Mouse (Mus musculus): ENCODE results near the gene Flrt1. TPM values are rescaled to one million over a fixed set of nuclear protein-coding genes. Genes with fewer than 3 reads are reported as not detected.

Gene Flrt1
- polyA plus RNA-seq, 1 experiment from 2014 or later: 9.2 TPM

GRCm38 (mm10) chr19:7073997-7074781 is 31.3 kb downstream of the Flrt1 start:
- Histone ChIP-seq H3K4me2 (replicated peaks; ENCODE audit: low read depth, low read length) (no peak overlapping the region), H3K4me1 (ENCODE audit: control insufficient read depth, insufficient read depth, low read length) (peaks cover 15% of the 10 kb centered on the region), H3K9me3 (ENCODE audit: control insufficient read depth, low read depth, low read length) (no peaks in the 10 kb centered on the region), H3K36me3 (ENCODE audit: control insufficient read depth, insufficient read depth, low read length) (no peaks in the 10 kb centered on the region), H3K4me3 (ENCODE audit: low read depth, low read length) (no peak overlapping the region), H3K27me3 (ENCODE audit: control insufficient read depth, insufficient read depth, low read length) (no peaks in the 10 kb centered on the region), H3K27ac (ENCODE audit: low read length) (no peak overlapping the region), H3K9ac (replicated peaks; ENCODE audit: low read depth, low read length) (no peak overlapping the region)
- no peak for ATAC-seq (ENCODE audit: insufficient number of reproducible peaks, insufficient read depth, low FRiP score, low read depth)
- 49% methylated on average over 12 of the region's 12 CpGs for WGBS

DNA sequence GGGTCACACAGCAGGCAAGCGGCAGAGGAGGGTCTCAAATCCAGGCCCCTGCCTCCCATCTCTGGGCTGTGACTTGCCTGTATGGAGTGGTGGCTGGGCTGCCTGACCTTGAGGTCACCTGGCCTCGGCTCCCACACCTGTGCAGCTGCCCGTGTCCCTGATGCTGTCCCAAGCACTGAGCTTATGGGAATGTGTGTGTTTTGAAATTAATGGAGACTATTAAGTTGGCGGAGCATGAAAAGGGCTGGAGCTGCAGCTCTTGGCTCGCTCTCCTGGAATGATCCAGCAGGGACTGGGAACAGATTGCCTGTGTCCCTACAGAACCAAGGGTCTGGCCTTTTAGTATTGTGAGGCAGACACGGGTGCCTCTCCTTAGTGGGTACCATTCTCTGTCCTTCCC is 33.3 kb downstream of the Flrt1 start:
- no peaks in the 10 kb centered on the region for H3K27me3 ChIP-seq (ENCODE audit: control insufficient read depth, insufficient read depth, low read length)
- no peak overlapping the region for H3K4me3 ChIP-seq (ENCODE audit: low read depth, low read length)
- no peak for ATAC-seq (ENCODE audit: insufficient number of reproducible peaks, insufficient read depth, low FRiP score, low read depth)
- H3K27ac ChIP-seq (ENCODE audit: low read length): no peak overlapping the region
- H3K4me1 ChIP-seq (ENCODE audit: control insufficient read depth, insufficient read depth, low read length): peaks cover 30% of the 10 kb centered on the region
- WGBS: 64% methylated on average over 6 of the region's 6 CpGs
- H3K9me3 ChIP-seq (ENCODE audit: control insufficient read depth, low read depth, low read length): no peaks in the 10 kb centered on the region
- H3K9ac ChIP-seq (replicated peaks; ENCODE audit: low read depth, low read length): no peak overlapping the region
- H3K36me3 ChIP-seq (ENCODE audit: control insufficient read depth, insufficient read depth, low read length): no peaks in the 10 kb centered on the region
- H3K4me2 ChIP-seq (replicated peaks; ENCODE audit: low read depth, low read length): no peak overlapping the region

DNA sequence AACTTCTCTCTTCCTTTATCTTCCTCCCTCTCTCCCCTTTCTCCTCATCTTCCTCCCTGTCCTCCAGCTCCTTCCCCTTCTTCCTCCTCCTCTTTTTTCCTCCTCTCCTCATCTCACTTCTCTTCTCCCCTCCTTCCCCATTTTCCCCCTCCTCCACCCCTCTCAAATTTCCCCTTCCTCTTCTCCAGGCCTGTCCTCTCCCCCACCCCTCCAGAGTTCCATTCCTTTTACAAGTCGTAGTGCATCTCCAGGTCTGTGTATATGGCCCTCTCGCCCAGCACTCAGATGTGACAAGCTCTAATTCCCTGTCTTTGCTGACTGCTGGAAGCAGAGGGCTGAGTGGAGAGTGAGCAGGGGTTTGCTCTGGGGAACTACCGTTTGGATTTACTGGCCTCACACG is 34.8 kb downstream of the Flrt1 start:
- Histone ChIP-seq H3K27me3 (ENCODE audit: control insufficient read depth, insufficient read depth, low read length) (no peaks in the 10 kb centered on the region), H3K9me3 (ENCODE audit: control insufficient read depth, low read depth, low read length) (no peaks in the 10 kb centered on the region), H3K4me2 (replicated peaks; ENCODE audit: low read depth, low read length) (peak overlapping the region; percentile 37; the same call in 1 of the 2 replicates), H3K4me1 (ENCODE audit: control insufficient read depth, insufficient read depth, low read length) (peaks cover 42% of the 10 kb centered on the region), H3K9ac (replicated peaks; ENCODE audit: low read depth, low read length) (no peak overlapping the region), H3K27ac (ENCODE audit: low read length) (peak overlapping the region; percentile 52; the same call in 1 of the 2 replicates), H3K36me3 (ENCODE audit: control insufficient read depth, insufficient read depth, low read length) (no peaks in the 10 kb centered on the region), H3K4me3 (ENCODE audit: low read depth, low read length) (no peak overlapping the region)
- 15% methylated on average over 4 of the region's 4 CpGs for WGBS
- no peak for ATAC-seq (ENCODE audit: insufficient number of reproducible peaks, insufficient read depth, low FRiP score, low read depth)

GRCm38 (mm10) chr19:7069781-7070763 is 35.5 kb downstream of the Flrt1 start:
- 0 out of 2 replicates have a peak, but pooled peaks have one; percentile 35 for ATAC-seq (ENCODE audit: insufficient number of reproducible peaks, insufficient read depth, low FRiP score, low read depth)
- Histone ChIP-seq H3K9ac (replicated peaks; ENCODE audit: low read depth, low read length) (no peak overlapping the region), H3K9me3 (ENCODE audit: control insufficient read depth, low read depth, low read length) (no peaks in the 10 kb centered on the region), H3K27me3 (ENCODE audit: control insufficient read depth, insufficient read depth, low read length) (no peaks in the 10 kb centered on the region), H3K27ac (ENCODE audit: low read length) (no peak overlapping the region), H3K4me2 (replicated peaks; ENCODE audit: low read depth, low read length) (peak overlapping the region; percentile 37), H3K36me3 (ENCODE audit: control insufficient read depth, insufficient read depth, low read length) (no peaks in the 10 kb centered on the region), H3K4me1 (ENCODE audit: control insufficient read depth, insufficient read depth, low read length) (peaks cover 42% of the 10 kb centered on the region), H3K4me3 (ENCODE audit: low read depth, low read length) (no peak overlapping the region)
- WGBS: 9% methylated on average over 33 of the region's 35 CpGs

- H3K27ac ChIP-seq (ENCODE audit: low read length): no peak overlapping the region
- H3K4me3 ChIP-seq (ENCODE audit: low read depth, low read length): no peak overlapping the region
- 62% methylated on average over 11 of the region's 11 CpGs for WGBS
- peak overlapping the region; percentile 1; the same call in 1 of the 2 replicates for H3K4me2 ChIP-seq (replicated peaks; ENCODE audit: low read depth, low read length)
- peaks cover 46% of the 10 kb centered on the region for H3K4me1 ChIP-seq (ENCODE audit: control insufficient read depth, insufficient read depth, low read length)
- H3K36me3 ChIP-seq (ENCODE audit: control insufficient read depth, insufficient read depth, low read length): no peaks in the 10 kb centered on the region
- no peaks in the 10 kb centered on the region for H3K9me3 ChIP-seq (ENCODE audit: control insufficient read depth, low read depth, low read length)
- H3K9ac ChIP-seq (replicated peaks; ENCODE audit: low read depth, low read length): no peak overlapping the region
- no peak for ATAC-seq (ENCODE audit: insufficient number of reproducible peaks, insufficient read depth, low FRiP score, low read depth)
- no peaks in the 10 kb centered on the region for H3K27me3 ChIP-seq (ENCODE audit: control insufficient read depth, insufficient read depth, low read length)
Measured at GRCm38 (mm10) chr19:7068661-7069531, 36.6 kb downstream of the Flrt1 start.

DNA sequence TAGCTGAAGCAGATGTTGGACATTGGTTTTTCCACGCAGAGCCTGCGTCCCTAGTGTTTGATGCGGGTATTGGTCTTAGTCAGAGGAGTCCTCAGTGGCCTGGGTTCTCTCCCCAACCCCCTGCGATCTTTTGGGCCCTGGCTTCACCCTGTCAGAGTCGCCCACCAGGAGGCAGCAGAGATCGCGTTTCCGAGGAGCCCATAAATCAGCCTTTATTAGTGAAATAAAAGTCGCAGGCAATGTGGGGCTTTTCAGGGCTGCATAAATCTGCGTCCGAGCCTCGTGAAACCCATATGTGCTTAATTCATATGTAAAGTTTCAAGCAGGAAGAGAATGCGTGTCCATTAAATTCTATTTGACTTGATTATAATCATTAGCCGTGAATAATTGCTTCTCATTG is 37.4 kb downstream of the Flrt1 start:
- no peak overlapping the region for H3K4me3 ChIP-seq (ENCODE audit: low read depth, low read length)
- peaks cover 46% of the 10 kb centered on the region for H3K4me1 ChIP-seq (ENCODE audit: control insufficient read depth, insufficient read depth, low read length)
- peak overlapping the region; percentile 1; the same call in 1 of the 2 replicates for H3K4me2 ChIP-seq (replicated peaks; ENCODE audit: low read depth, low read length)

GRCm38 (mm10) chr19:7067344-7068050 is 38.0 kb downstream of the Flrt1 start:
- Histone ChIP-seq H3K9me3 (ENCODE audit: control insufficient read depth, low read depth, low read length) (no peaks in the 10 kb centered on the region), H3K9ac (replicated peaks; ENCODE audit: low read depth, low read length) (no peak overlapping the region), H3K4me2 (replicated peaks; ENCODE audit: low read depth, low read length) (no peak overlapping the region), H3K4me1 (ENCODE audit: control insufficient read depth, insufficient read depth, low read length) (peaks cover 46% of the 10 kb centered on the region), H3K27me3 (ENCODE audit: control insufficient read depth, insufficient read depth, low read length) (no peaks in the 10 kb centered on the region), H3K36me3 (ENCODE audit: control insufficient read depth, insufficient read depth, low read length) (no peaks in the 10 kb centered on the region), H3K27ac (ENCODE audit: low read length) (no peak overlapping the region), H3K4me3 (ENCODE audit: low read depth, low read length) (no peak overlapping the region)
- no peak for ATAC-seq (ENCODE audit: insufficient number of reproducible peaks, insufficient read depth, low FRiP score, low read depth)
- 45% methylated on average over 20 of the region's 20 CpGs for WGBS

More for the DNA sequence above, 37.4 kb downstream of the Flrt1 start:
- no peak overlapping the region for H3K9ac ChIP-seq (replicated peaks; ENCODE audit: low read depth, low read length)
- H3K9me3 ChIP-seq (ENCODE audit: control insufficient read depth, low read depth, low read length): no peaks in the 10 kb centered on the region
- H3K36me3 ChIP-seq (ENCODE audit: control insufficient read depth, insufficient read depth, low read length): no peaks in the 10 kb centered on the region
- no peaks in the 10 kb centered on the region for H3K27me3 ChIP-seq (ENCODE audit: control insufficient read depth, insufficient read depth, low read length)
- 5% methylated on average over 14 of the region's 14 CpGs for WGBS
- ATAC-seq (ENCODE audit: insufficient number of reproducible peaks, insufficient read depth, low FRiP score, low read depth): no peak
- no peak overlapping the region for H3K27ac ChIP-seq (ENCODE audit: low read length)
